Mouse (Mus musculus): ENCODE measurements around the gene Cab39. TPM values are rescaled to one million over a fixed set of nuclear protein-coding genes. Genes with fewer than 3 reads are reported as not detected.
"Not testable (repeated sequence)": the region's sequence is repeated elsewhere in the genome, so short reads cannot be mapped to it uniquely, and the experiment has no call there.

Gene Cab39
- total RNA-seq, 2 experiments from 2014 or later = 150 to 163 TPM

DNA sequence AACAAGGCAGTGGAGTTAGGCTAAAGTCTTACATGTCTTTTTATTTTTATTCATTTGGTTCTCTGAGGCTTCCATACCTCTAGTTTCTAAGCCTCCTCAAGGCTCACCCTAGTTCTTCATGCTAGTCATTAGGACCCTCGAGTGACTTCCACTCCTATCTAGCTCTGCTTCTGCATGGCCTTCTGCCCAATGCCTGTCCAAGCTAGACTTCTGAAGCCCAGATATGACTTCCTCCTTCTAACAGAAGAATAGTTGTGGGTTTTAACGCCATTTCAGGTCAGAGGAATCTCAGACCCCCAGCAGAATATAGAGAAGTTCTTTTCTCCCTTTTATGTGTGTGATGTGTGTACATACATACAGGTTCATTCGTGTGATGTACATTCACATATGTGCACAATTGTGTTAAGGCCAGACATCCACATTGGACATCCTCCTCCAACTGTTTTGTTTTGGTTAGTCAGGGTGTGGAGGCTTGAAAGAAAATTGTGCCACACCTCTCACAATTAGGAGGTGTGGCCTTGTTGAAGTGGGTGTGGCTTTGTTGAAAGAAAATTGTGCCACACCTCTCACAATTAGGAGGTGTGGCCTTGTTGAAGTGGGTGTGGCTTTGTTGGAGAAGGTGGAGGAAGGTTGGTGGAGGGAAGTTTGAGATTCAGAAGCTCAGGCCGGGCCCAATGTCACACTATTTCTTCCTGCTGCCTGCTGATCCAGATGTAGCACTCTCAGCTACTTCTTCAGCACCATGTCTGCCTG, 13.6 kb upstream of the Cab39 start:
- no peak for DNase-seq (ENCODE audit: low spot score in 2 of 2)
- intact Hi-C loops (cut with DNase I) = no loop called here

DNA sequence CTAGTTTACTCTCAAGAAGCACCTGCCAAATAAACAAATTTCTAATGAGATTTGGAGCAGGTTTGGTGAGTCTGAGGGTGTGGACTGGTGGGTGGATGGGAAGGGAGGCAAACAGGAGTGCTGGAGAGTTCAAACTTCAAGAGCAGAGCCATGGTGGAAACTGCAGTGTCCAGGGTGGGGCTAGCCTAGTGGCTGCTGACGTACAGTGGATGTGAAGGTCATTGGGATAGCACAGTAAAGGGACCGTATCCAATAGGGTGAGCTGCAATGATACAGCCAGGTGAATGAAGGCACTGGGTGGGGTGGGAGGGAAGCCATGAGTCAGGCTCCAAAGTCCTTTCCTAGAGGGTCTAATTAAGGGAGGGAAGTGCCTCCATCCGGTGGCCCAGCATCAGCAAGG, 2.7 kb upstream of the Cab39 start:
- intact Hi-C loops (cut with DNase I) = loop anchor here (5.0 kb wide), 1 partner anchor 52 kb away; no protein-coding TSS in a partner anchor
- DNase-seq (ENCODE audit: low spot score in 2 of 2) = no peak

GRCm38 (mm10) chr1:85791476-85791875, 1.8 kb upstream of the Cab39 start:
- no peak for DNase-seq (ENCODE audit: low spot score in 2 of 2)
- intact Hi-C loops (cut with DNase I) = loop anchor here (5.0 kb wide), 1 partner anchor 51 kb away; no protein-coding TSS in a partner anchor

DNA sequence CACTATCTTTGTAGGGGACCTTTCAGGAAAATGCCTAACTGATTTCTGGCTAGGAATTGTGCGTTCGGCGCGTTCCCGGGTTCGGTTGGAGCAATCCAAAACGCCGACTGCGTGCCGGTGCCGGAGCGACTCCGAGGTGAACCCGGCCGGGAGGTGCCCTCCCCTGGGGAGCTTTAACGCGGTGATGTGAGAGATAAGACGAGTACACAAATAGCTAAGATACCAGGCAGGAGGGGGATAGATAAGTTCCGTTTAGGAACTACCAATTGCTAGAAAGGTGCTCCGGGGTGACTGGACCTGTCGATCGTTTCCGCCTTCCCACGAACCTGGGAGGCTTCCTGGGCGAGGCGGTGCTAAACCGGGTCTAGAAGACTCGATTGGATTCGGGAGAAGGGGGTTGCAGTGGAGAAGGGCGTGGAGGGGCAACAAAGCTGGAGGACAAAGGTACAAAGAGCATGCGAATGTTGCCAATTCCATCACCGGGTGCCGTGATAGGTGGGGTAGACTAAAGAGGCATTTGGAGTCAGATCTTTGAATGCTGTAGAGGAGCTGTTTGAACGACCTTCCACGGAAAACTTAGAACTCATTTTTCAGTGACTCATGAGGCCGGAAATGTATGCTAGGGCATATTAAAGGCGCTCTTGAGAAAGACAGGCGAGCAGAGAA, 998 bp downstream of the Cab39 start:
- DNase-seq (ENCODE audit: low spot score in 2 of 2) = peak; percentile 37 to 38
- intact Hi-C loops (cut with DNase I) = loop anchor here (5.0 kb wide), 1 partner anchor 48 kb away; no protein-coding TSS in a partner anchor

- no peak for DNase-seq (ENCODE audit: low spot score in 2 of 2)
Measured at GRCm38 (mm10) chr1:85795196-85795595, 2.0 kb downstream of the Cab39 start.

DNA sequence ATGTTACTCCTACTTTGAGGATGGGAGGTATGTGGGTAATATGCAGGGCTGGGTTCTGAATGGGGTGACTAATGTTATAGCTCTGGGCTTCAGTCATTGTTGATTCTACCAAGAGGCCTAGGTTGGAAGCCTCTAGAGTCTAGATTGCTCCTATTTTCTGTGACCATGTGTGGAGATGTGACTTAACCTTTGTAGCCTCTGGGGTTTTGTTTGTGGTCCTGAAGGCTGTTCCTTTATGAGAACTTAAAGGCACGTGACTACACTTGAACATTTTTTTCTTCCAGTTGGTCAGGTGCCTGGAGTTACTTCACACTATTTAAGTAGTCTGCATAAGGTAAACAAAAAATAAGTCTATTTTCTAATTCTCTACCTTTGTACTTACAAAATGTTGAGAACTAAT, 6.5 kb downstream of the Cab39 start:
- intact Hi-C loops (cut with DNase I) = no loop called here
- DNase-seq (ENCODE audit: low spot score in 2 of 2) = no peak

More at GRCm38 (mm10) chr1:85795196-85795595, 2.0 kb downstream of the Cab39 start:
- intact Hi-C loops (cut with DNase I) = no loop called here

DNA sequence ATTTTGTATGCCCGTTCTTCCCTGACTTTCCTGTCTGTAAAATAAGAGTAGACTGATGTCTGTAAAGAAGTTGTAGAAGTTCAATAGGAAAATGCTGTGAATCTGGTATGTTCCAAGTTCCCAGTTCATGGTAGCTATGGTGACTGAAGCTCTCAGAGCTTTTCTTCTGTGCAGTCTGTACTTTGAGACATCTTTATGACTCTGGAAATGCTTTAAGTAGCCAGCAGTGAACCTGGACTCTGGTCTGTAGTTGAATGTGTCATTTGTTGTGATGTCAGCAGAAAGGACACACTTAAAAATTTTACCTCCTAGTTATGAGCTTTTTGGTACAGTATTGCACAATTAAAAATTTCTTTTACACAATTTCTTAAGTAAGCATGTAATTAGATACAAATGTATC, 9.3 kb downstream of the Cab39 start:
- intact Hi-C loops (cut with DNase I) = no loop called here

DNA sequence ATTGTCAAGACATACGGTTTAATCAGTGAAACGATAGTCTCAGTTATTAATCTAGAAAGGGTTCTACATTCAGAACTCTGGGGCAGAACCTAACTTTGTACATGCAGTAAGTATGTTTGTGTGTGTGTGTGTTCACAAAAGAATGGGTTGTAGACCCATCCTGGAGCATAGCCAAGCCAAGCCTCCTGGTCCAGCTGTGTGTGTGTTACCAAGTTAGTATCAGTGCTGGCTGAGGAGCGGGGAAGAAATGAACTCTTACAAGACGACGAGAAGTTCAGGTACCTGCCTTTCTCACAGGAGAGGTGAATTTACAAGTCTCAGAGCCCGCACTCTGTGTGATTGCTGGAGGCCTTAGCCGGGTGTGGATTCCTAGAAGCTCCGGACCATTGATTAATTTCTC, 11.3 kb downstream of the Cab39 start:
- intact Hi-C loops (cut with DNase I) = no loop called here
- no peak for DNase-seq (ENCODE audit: low spot score in 2 of 2)

More for the DNA sequence above, 9.3 kb downstream of the Cab39 start:
- DNase-seq (ENCODE audit: low spot score in 2 of 2) = no peak

- intact Hi-C loops (cut with DNase I) = no loop called here
Measured at GRCm38 (mm10) chr1:85809256-85809655, 16.0 kb downstream of the Cab39 start.

DNA sequence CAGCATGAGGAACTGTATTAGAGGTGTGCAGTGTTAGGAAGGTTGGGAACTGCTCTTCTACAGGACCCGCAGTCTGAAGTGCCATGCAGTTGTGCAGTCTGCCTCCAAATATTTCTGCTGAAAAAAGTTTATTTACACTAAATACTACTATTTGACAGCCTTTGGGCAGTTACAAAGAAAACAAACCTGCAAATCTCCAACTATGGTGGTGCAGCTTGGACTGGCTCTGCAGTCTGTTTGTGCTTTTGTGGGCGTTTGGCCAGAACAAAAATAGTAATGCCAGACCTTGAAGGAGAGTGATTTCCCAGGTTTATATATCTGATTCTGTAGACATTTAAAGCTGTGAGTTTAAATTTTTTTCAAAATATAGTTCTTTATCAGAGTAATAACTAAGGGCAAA, 17.1 kb downstream of the Cab39 start:
- intact Hi-C loops (cut with DNase I) = no loop called here
- no peak for DNase-seq (ENCODE audit: low spot score in 2 of 2)

More at GRCm38 (mm10) chr1:85809256-85809655, 16.0 kb downstream of the Cab39 start:
- no peak for DNase-seq (ENCODE audit: low spot score in 2 of 2)

DNA sequence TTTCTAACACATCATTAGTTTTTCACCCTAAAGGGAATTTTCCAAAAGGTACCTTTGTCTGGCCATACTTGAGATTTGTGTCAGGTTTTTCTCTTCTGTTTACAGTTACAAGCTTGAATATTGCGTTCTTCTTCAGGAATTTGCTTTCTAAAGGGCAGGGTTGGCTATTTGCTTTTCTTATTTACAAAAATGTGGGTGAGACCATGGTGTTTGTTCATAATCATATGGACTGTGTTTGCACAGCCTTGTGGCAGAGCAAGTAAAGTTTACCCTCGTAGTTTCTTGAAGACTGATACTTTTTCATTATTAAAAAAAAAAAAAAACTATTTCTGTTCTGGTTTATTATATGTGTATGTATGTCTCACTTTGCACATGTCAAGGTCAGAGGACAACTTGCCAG, 17.5 kb downstream of the Cab39 start:
- intact Hi-C loops (cut with DNase I) = no loop called here
- DNase-seq (ENCODE audit: low spot score in 2 of 2) = no peak

DNA sequence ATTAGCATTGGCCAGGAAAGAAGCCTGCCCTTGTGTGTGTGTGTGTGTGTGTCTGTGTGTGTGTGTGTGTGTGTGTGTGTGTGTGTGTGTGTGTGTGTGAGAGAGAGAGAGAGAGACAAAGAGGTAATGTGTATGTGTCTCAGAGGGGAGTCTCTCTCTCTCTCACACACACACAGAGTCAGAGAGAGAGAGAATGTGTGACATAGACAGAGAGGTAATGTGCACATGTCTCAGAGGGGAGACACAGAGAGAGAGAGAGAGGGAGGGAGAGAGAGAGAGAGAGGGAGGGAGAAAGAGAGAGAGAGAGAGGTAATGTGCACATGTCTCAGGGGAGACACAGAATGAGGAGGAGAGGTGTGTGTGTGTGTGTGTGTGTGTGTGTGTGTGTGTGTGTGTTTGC, 21.0 kb downstream of the Cab39 start:
- intact Hi-C loops (cut with DNase I); DNase-seq (ENCODE audit: low spot score in 2 of 2): not testable (repeated sequence)

DNA sequence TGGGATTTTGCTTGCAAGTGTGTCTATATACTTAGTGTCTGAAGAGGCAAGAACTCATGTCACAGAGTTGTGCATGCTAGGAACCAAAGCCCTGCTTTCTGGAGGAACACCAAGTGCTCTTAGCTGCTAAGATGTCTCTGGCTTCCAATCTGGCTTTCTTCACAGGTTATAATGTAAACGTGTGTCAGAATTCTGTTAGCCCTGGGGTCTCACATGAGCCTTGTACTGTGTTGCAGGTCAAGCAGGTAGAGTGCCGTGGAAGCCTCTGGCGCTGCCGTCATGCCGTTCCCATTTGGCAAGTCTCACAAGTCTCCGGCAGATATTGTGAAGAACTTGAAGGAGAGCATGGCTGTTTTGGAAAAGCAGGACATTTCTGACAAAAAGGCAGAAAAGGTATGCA, 24.9 kb downstream of the Cab39 start:
- no peak for DNase-seq (ENCODE audit: low spot score in 2 of 2)
- intact Hi-C loops (cut with DNase I) = no loop called here

DNA sequence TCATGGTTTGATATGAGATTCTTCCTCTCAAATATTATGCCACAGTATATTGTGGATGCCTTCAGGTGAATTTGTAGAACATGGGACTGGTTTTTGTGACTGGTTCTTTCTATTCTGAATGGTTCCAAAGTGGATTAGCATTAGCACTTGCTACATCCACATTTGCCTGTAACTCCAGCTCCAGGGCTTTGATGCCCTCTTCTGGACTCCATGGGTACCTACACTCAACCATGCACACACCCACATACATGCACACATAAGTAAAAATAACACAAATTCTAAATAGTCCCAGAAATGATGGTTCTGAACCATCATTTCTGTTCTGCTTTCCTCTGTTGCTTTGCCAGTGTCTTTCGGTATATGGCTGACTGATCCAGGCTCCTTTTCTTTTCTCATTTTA, 26.5 kb downstream of the Cab39 start:
- no peak for DNase-seq (ENCODE audit: low spot score in 2 of 2)
- intact Hi-C loops (cut with DNase I) = no loop called here

- DNase-seq (ENCODE audit: low spot score in 2 of 2) = no peak
- intact Hi-C loops (cut with DNase I) = no loop called here
Measured at GRCm38 (mm10) chr1:85822239-85822638, 29.0 kb downstream of the Cab39 start.

- no peak for DNase-seq (ENCODE audit: low spot score in 2 of 2)
- intact Hi-C loops (cut with DNase I) = no loop called here
Measured at GRCm38 (mm10) chr1:85824905-85825304, 31.7 kb downstream of the Cab39 start.

- intact Hi-C loops (cut with DNase I) = no loop called here
- DNase-seq (ENCODE audit: low spot score in 2 of 2) = no peak
Measured at GRCm38 (mm10) chr1:85827166-85827565, 33.9 kb downstream of the Cab39 start.

GRCm38 (mm10) chr1:85829016-85829415, 35.8 kb downstream of the Cab39 start:
- intact Hi-C loops (cut with DNase I) = no loop called here
- DNase-seq (ENCODE audit: low spot score in 2 of 2) = peak in 1 of 2 experiments; percentile 36

- intact Hi-C loops (cut with DNase I) = no loop called here
- no peak for DNase-seq (ENCODE audit: low spot score in 2 of 2)
Measured at GRCm38 (mm10) chr1:85838056-85838455, 44.8 kb downstream of the Cab39 start.

DNA sequence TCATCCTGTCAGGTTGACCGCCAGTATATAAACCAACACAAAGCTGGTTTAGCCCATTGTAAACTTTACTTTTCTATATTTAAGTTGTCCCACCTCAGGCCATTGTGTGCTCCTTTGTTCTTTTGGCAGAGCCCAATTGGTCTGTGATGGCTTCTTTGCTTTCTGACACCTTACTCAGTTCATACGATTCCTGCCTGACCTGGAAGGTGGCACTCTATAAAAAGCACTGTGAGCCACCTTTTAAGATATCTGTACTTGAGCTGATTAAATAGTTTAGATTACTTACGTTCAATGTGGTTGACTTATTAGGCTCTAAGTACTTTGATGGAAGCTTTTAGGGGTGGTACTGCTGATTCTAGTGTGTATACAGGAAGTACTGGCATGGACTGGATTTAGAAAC, 46.1 kb downstream of the Cab39 start:
- no peak for DNase-seq (ENCODE audit: low spot score in 2 of 2)
- intact Hi-C loops (cut with DNase I) = no loop called here

DNA sequence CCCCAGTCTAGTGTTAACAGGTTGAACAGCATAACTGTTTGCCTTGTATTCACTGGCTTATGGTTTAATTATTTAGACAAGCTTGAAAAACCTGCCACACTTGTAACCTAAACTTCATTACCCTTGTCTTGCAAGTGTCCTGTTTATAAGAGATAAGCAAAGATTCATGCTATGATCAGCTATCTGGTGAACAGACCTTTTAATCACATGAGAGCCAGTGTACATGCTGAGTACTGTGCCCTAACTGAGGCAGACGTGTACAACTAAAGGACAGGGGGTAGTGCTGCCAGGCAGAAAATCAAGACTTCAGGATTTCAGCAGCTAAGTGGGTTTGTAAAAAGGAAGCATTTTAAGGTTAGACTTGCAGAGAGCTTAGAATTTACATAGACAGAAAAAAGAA, 46.5 kb downstream of the Cab39 start:
- no peak for DNase-seq (ENCODE audit: low spot score in 2 of 2)
- intact Hi-C loops (cut with DNase I) = loop anchor here (5.0 kb wide), 1 partner anchor 47 kb away; the partner anchor contains the start of gene Cab39
